Mouse (Mus musculus): ENCODE data around the gene Ebf1. TPM values are rescaled to one million over a fixed set of nuclear protein-coding genes. Genes with fewer than 3 reads are reported as not detected.

Ebf1 gene
- polyA plus RNA-seq, 1 experiment: not detected

GRCm38 (mm10) chr11:44716928-44717327 is 99.8 kb downstream of the Ebf1 start:
- Histone ChIP-seq H3K4me3 (replicated peaks) (no peak overlapping the region), H3K36me3 (ENCODE audit: control insufficient read depth) (no peaks in the 10 kb centered on the region), H3K4me1 (ENCODE audit: control insufficient read depth) (no peaks in the 10 kb centered on the region), H3K9me3 (ENCODE audit: control insufficient read depth, low read length) (no peaks in the 10 kb centered on the region), H3K27me3 (ENCODE audit: control insufficient read depth) (no peaks in the 10 kb centered on the region)
- TF ChIP-seq TAL1 (IDR thresholded peaks at IDR 0.05; ENCODE audit: low read length) (no peak), GATA1 (IDR thresholded peaks at IDR 0.05; ENCODE audit: low read length) (no peak)

GRCm38 (mm10) chr11:44717636-44718035 is 100.5 kb downstream of the Ebf1 start:
- H3K36me3 ChIP-seq (ENCODE audit: control insufficient read depth): no peaks in the 10 kb centered on the region
- H3K9me3 ChIP-seq (ENCODE audit: control insufficient read depth, low read length): no peaks in the 10 kb centered on the region
- no peak for TF ChIP-seq GATA1 (IDR thresholded peaks at IDR 0.05; ENCODE audit: low read length)
- TF ChIP-seq TAL1 (IDR thresholded peaks at IDR 0.05; ENCODE audit: low read length): no peak
- H3K4me1 ChIP-seq (ENCODE audit: control insufficient read depth): no peaks in the 10 kb centered on the region
- no peak overlapping the region for H3K4me3 ChIP-seq (replicated peaks)
- H3K27me3 ChIP-seq (ENCODE audit: control insufficient read depth): no peaks in the 10 kb centered on the region

GRCm38 (mm10) chr11:44721976-44722375 is 104.9 kb downstream of the Ebf1 start:
- Histone ChIP-seq H3K27me3 (ENCODE audit: control insufficient read depth) (no peaks in the 10 kb centered on the region), H3K9me3 (ENCODE audit: control insufficient read depth, low read length) (no peaks in the 10 kb centered on the region), H3K36me3 (ENCODE audit: control insufficient read depth) (no peaks in the 10 kb centered on the region), H3K4me1 (ENCODE audit: control insufficient read depth) (no peaks in the 10 kb centered on the region), H3K4me3 (replicated peaks) (no peak overlapping the region)
- TF ChIP-seq GATA1 (IDR thresholded peaks at IDR 0.05; ENCODE audit: low read length) (no peak), TAL1 (IDR thresholded peaks at IDR 0.05; ENCODE audit: low read length) (no peak)

- Histone ChIP-seq H3K36me3 (ENCODE audit: control insufficient read depth) (no peaks in the 10 kb centered on the region), H3K27me3 (ENCODE audit: control insufficient read depth) (no peaks in the 10 kb centered on the region), H3K4me3 (replicated peaks) (no peak overlapping the region), H3K4me1 (ENCODE audit: control insufficient read depth) (no peaks in the 10 kb centered on the region), H3K9me3 (ENCODE audit: control insufficient read depth, low read length) (no peaks in the 10 kb centered on the region)
- TF ChIP-seq GATA1 (IDR thresholded peaks at IDR 0.05; ENCODE audit: low read length) (no peak), TAL1 (IDR thresholded peaks at IDR 0.05; ENCODE audit: low read length) (no peak)
Measured at GRCm38 (mm10) chr11:44723950-44724502, 106.9 kb downstream of the Ebf1 start.

GRCm38 (mm10) chr11:44725732-44726131 is 108.6 kb downstream of the Ebf1 start:
- no peak for TF ChIP-seq TAL1 (IDR thresholded peaks at IDR 0.05; ENCODE audit: low read length)
- TF ChIP-seq GATA1 (IDR thresholded peaks at IDR 0.05; ENCODE audit: low read length): no peak
- Histone ChIP-seq H3K27me3 (ENCODE audit: control insufficient read depth) (no peaks in the 10 kb centered on the region), H3K9me3 (ENCODE audit: control insufficient read depth, low read length) (no peaks in the 10 kb centered on the region), H3K4me3 (replicated peaks) (no peak overlapping the region), H3K4me1 (ENCODE audit: control insufficient read depth) (no peaks in the 10 kb centered on the region), H3K36me3 (ENCODE audit: control insufficient read depth) (no peaks in the 10 kb centered on the region)

GRCm38 (mm10) chr11:44727376-44727775 is 110.3 kb downstream of the Ebf1 start:
- Histone ChIP-seq H3K4me3 (replicated peaks) (no peak overlapping the region), H3K27me3 (ENCODE audit: control insufficient read depth) (no peaks in the 10 kb centered on the region), H3K9me3 (ENCODE audit: control insufficient read depth, low read length) (no peaks in the 10 kb centered on the region), H3K4me1 (ENCODE audit: control insufficient read depth) (no peaks in the 10 kb centered on the region), H3K36me3 (ENCODE audit: control insufficient read depth) (no peaks in the 10 kb centered on the region)
- TF ChIP-seq TAL1 (IDR thresholded peaks at IDR 0.05; ENCODE audit: low read length): no peak
- no peak for TF ChIP-seq GATA1 (IDR thresholded peaks at IDR 0.05; ENCODE audit: low read length)

GRCm38 (mm10) chr11:44727821-44728220 is 110.7 kb downstream of the Ebf1 start:
- no peaks in the 10 kb centered on the region for H3K9me3 ChIP-seq (ENCODE audit: control insufficient read depth, low read length)
- H3K36me3 ChIP-seq (ENCODE audit: control insufficient read depth): no peaks in the 10 kb centered on the region
- H3K4me1 ChIP-seq (ENCODE audit: control insufficient read depth): no peaks in the 10 kb centered on the region
- no peak for TF ChIP-seq TAL1 (IDR thresholded peaks at IDR 0.05; ENCODE audit: low read length)
- no peak overlapping the region for H3K4me3 ChIP-seq (replicated peaks)
- no peaks in the 10 kb centered on the region for H3K27me3 ChIP-seq (ENCODE audit: control insufficient read depth)

- TF ChIP-seq GATA1 (IDR thresholded peaks at IDR 0.05; ENCODE audit: low read length): no peak
- TF ChIP-seq TAL1 (IDR thresholded peaks at IDR 0.05; ENCODE audit: low read length): no peak
- Histone ChIP-seq H3K9me3 (ENCODE audit: control insufficient read depth, low read length) (no peaks in the 10 kb centered on the region), H3K27me3 (ENCODE audit: control insufficient read depth) (no peaks in the 10 kb centered on the region), H3K4me1 (ENCODE audit: control insufficient read depth) (no peaks in the 10 kb centered on the region), H3K36me3 (ENCODE audit: control insufficient read depth) (no peaks in the 10 kb centered on the region), H3K4me3 (replicated peaks) (no peak overlapping the region)
Measured at GRCm38 (mm10) chr11:44728271-44728670, 111.2 kb downstream of the Ebf1 start.

- Histone ChIP-seq H3K36me3 (ENCODE audit: control insufficient read depth) (no peaks in the 10 kb centered on the region), H3K4me3 (replicated peaks) (no peak overlapping the region), H3K9me3 (ENCODE audit: control insufficient read depth, low read length) (no peaks in the 10 kb centered on the region), H3K27me3 (ENCODE audit: control insufficient read depth) (no peaks in the 10 kb centered on the region), H3K4me1 (ENCODE audit: control insufficient read depth) (no peaks in the 10 kb centered on the region)
- TF ChIP-seq GATA1 (IDR thresholded peaks at IDR 0.05; ENCODE audit: low read length) (no peak), TAL1 (IDR thresholded peaks at IDR 0.05; ENCODE audit: low read length) (no peak)
Measured at GRCm38 (mm10) chr11:44729931-44730330, 112.8 kb downstream of the Ebf1 start.

GRCm38 (mm10) chr11:44731763-44732162 is 114.6 kb downstream of the Ebf1 start:
- H3K4me1 ChIP-seq (ENCODE audit: control insufficient read depth): no peaks in the 10 kb centered on the region
- H3K36me3 ChIP-seq (ENCODE audit: control insufficient read depth): no peaks in the 10 kb centered on the region
- no peak overlapping the region for H3K4me3 ChIP-seq (replicated peaks)
- TF ChIP-seq GATA1 (IDR thresholded peaks at IDR 0.05; ENCODE audit: low read length): no peak
- no peaks in the 10 kb centered on the region for H3K9me3 ChIP-seq (ENCODE audit: control insufficient read depth, low read length)
- H3K27me3 ChIP-seq (ENCODE audit: control insufficient read depth): no peaks in the 10 kb centered on the region

Data from erythroblast, embryonic 14.5 days (primary cell).